Mouse (Mus musculus) limb, embryonic 12.5 days (tissue): ENCODE results near the gene Prn. TPM values are rescaled to one million over a fixed set of nuclear protein-coding genes. Genes with fewer than 3 reads are reported as not detected.

Experiments used
- ATAC-seq: fragments of 200-750 bp; cut with Nextera tagmentation; 2 replicates; pipeline ENCODE4 v1.8.0; 2017; ENCODE audit warnings: low read depth, moderate TSS enrichment; ENCODE audit not compliant: insufficient number of reproducible peaks, insufficient read depth, low FRiP score, low TSS enrichment
- H3K27ac ChIP-seq: fragments of 300-500 bp; sonication (generic); 2 replicates; pipeline ENCODE4 v1.5.1; 2016; ENCODE audit warnings: mild to moderate bottlenecking, moderate library complexity
- H3K27me3 ChIP-seq: fragments of 300-500 bp; sonication (generic); 2 replicates; pipeline ENCODE4 v1.6.1; 2016; ENCODE audit warnings: mild to moderate bottlenecking, moderate library complexity
- H3K36me3 ChIP-seq: fragments of 300-500 bp; sonication (generic); 2 replicates; pipeline ENCODE4 v1.6.1; 2016; ENCODE audit warnings: mild to moderate bottlenecking, moderate library complexity
- H3K4me1 ChIP-seq: fragments of 300-500 bp; sonication (generic); replicated peaks from 2 replicates; pipeline ENCODE4 v1.6.1; 2016
- H3K4me2 ChIP-seq: fragments of 300-500 bp; sonication (generic); 2 replicates; pipeline ENCODE4 v1.6.1; 2016; ENCODE audit warnings: mild to moderate bottlenecking, moderate library complexity
- H3K4me3 ChIP-seq: fragments of 300-500 bp; sonication (generic); replicated peaks from 2 replicates; pipeline ENCODE4 v1.5.1; 2016; ENCODE audit warnings: mild to moderate bottlenecking
- H3K9ac ChIP-seq: fragments of 300-500 bp; sonication (generic); replicated peaks from 2 replicates; pipeline ENCODE4 v1.6.1; 2016; ENCODE audit warnings: mild to moderate bottlenecking, moderate library complexity
- H3K9me3 ChIP-seq: fragments of 300-500 bp; sonication (generic); 2 replicates; pipeline ENCODE4 v1.6.1; 2016; ENCODE audit warnings: mild to moderate bottlenecking, moderate library complexity
- WGBS: fragments of 180-500 bp; shearing (Covaris S2); methylation state at CpG from one replicate; pipeline ENCODE4 v1.1.7; 2016; 5-methylcytosine and 5-hydroxymethylcytosine counted together
- polyA plus RNA-seq: library from polyadenylated mRNA; unstranded; fragments of >200 nt; fragmentation: Nextera tagmentation; extraction: Ambion mirVana; gene quantifications from 2 replicates; pipeline ENCODE4 v1.2.1, GENCODE M21; 2016

Gene Prn
- polyA plus RNA-seq, 1 experiment from 2014 or later: not detected

DNA sequence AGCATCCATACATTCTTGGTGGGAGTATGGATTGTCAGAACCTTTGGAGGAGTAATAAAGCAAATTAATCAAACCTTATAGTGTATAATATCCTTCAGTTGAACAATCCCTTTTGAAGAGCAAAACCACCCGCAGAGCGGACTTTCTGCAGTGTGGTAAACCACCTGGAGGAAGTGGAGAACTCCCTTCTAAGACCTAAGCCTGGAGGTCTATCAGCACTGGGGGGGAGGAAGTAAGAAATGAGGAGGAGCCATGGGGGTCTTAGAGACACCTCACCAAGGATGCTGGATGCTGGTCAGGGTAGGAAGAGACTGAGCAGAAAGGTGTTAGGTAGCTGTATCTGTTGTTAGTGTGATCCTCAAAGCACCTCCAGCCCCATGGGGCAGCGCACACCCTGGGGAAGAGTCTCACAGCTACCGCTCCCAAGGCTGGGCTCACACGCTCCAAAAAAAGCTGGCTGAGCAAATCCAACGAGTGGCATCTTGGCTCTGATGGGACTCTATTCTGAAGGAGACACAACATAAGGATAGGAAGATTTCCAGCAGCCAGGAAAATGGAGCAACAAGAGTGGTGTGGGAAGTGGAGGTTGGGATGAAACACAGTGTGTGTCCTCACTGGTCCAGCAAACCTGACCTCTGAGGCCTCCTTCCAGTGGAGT lies 23.1 kb upstream of the Prn start:
- Histone ChIP-seq H3K9ac (no peak overlapping the region), H3K9me3 (no peaks in the 10 kb centered on the region), H3K27ac (no peak overlapping the region), H3K27me3 (no peaks in the 10 kb centered on the region), H3K4me3 (no peak overlapping the region), H3K36me3 (no peaks in the 10 kb centered on the region), H3K4me2 (no peak overlapping the region), H3K4me1 (peaks cover 11% of the 10 kb centered on the region)
- no peak for ATAC-seq
- 87% methylated on average over 6 of the region's 6 CpGs for WGBS

DNA sequence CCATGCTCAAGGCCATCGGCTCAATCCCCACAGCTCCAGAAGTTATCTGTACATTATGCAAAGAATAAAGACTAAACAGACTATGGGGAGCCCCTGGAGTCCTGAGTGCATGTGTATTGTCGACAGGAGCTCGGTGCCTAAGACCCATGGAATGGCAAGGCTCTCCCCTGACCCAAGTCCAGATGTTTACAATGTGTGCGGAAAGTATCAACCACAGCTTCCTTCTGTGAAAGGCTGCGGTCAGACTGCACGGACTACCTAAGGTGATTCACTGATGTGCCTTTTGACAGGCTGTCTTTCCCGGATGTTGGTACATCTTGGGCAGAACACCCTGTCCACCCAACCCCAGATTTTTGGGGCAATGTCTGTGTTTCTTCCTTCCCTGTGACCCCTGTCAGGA lies 21.5 kb upstream of the Prn start:
- 70% methylated on average over 7 of the region's 7 CpGs for WGBS
- Histone ChIP-seq H3K4me3 (no peak overlapping the region), H3K9ac (no peak overlapping the region), H3K36me3 (no peaks in the 10 kb centered on the region), H3K9me3 (no peaks in the 10 kb centered on the region), H3K27me3 (no peaks in the 10 kb centered on the region), H3K4me1 (peaks cover 14% of the 10 kb centered on the region), H3K27ac (no peak overlapping the region), H3K4me2 (no peak overlapping the region)
- no peak for ATAC-seq

DNA sequence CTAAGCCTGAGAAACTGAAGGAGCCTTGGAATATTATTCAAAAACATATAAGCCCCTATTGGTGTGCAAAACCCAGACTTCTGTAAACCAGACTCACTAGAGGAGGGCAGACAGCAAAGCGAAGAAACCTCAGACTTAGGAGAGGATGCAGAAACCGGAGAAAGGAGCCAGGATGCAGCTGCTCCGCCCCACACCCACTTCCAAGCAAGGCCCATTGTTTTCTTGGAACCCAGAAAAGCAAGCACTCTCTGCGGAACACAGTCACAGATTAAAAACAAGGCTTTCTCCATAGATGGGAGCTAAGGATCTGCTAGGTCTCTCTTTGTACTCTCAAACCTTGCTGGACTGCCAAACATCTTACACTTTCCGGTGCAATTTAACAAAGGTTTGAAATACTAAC lies 17.2 kb upstream of the Prn start:
- no peak overlapping the region for H3K4me2 ChIP-seq
- H3K4me3 ChIP-seq: no peak overlapping the region
- no peaks in the 10 kb centered on the region for H3K9me3 ChIP-seq
- H3K4me1 ChIP-seq: peaks cover 14% of the 10 kb centered on the region
- H3K27ac ChIP-seq: no peak overlapping the region
- no peaks in the 10 kb centered on the region for H3K36me3 ChIP-seq
- H3K9ac ChIP-seq: no peak overlapping the region
- H3K27me3 ChIP-seq: no peaks in the 10 kb centered on the region
- ATAC-seq: no peak
- 57% methylated on average over 5 of the region's 5 CpGs for WGBS

DNA sequence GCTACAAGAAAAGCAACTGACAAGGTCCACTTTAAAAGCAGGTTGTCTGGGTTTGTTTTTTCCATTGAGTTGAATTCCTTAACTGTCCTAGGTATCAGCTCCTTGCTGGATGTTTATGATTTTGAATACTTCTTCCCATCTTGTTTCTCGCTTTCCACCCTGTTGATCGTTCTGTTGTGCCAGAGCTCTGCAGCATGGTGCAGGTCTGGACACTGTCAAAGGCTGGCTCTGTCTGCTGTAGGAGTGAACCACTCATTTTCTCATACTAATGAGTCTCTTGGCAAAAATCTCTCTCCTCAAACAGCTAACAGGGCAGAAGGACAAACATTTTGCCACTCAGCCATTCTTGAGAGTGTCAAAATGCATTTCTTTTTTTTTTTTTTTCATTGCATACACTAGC lies 14.7 kb upstream of the Prn start:
- H3K4me2 ChIP-seq: no peak overlapping the region
- WGBS: 43% methylated on average over 2 of the region's 2 CpGs
- H3K27ac ChIP-seq: no peak overlapping the region
- no peak overlapping the region for H3K4me3 ChIP-seq
- H3K4me1 ChIP-seq: 0 out of 2 replicates have a peak, but pooled peaks cover 3% of the 10 kb centered on the region
- H3K27me3 ChIP-seq: no peaks in the 10 kb centered on the region
- no peaks in the 10 kb centered on the region for H3K9me3 ChIP-seq
- H3K9ac ChIP-seq: no peak overlapping the region
- no peaks in the 10 kb centered on the region for H3K36me3 ChIP-seq
- ATAC-seq: no peak

DNA sequence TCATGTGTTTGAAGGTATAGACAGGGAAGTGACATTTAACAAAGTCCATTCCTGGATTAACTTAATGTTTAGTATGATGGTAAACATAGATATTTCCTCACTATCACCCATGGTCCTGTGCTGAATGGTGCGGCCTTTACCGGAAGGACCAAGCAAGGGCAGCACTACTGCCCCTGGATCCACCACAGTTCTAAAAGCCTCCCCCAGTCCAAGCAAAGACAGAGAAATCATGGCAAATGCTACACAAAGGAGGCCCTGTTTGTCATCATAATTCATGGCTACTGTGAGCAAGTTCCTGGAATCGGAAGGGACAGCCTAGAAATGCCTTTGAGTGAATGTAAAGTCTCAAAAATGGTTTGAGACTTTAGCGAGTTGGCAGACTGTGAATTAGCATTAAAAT lies 13.7 kb upstream of the Prn start:
- ATAC-seq: no peak
- Histone ChIP-seq H3K4me2 (no peak overlapping the region), H3K9me3 (no peaks in the 10 kb centered on the region), H3K9ac (no peak overlapping the region), H3K4me1 (0 out of 2 replicates have a peak, but pooled peaks cover 3% of the 10 kb centered on the region), H3K36me3 (no peaks in the 10 kb centered on the region), H3K4me3 (no peak overlapping the region), H3K27me3 (no peaks in the 10 kb centered on the region), H3K27ac (no peak overlapping the region)
- 97% methylated on average over 4 of the region's 4 CpGs for WGBS

DNA sequence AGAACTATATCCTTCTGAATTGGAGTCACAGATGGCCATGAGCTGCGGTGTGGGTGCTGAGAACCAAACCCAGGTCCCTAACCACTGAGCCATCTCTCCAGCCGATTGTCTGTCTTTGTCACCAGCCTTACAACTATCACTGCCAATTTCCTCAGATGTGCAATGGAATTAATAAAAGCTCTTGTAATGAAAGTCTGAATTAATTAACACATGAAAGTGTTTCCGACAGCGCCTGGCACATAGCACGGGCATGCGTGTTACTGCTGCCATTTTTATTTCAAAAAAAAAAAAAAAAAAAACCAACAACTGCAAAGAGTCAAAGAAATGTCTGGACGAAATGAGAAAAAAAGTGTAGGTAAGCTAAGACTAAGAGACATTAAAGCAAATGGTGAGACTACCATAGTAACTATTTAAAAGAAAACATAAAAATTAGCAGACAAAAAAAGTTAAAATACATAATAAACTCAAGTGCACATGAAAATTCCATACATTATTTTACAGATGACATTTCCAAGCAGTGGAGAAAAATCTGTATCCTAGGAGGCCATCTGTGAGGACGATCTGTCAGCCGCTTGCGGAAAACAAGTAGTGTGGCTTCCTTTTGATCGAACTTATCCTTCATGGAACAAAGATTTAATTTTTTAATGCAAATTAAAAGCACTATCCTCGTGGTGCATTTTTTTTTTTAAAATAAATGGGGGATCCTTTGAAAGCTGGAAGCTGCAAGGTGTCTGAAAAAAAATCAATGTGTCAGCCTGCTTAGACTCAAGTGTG lies 12.2 kb upstream of the Prn start:
- 0 out of 2 replicates have a peak, but pooled peaks cover 1% of the 10 kb centered on the region for H3K4me1 ChIP-seq
- WGBS: 90% methylated on average over 12 of the region's 12 CpGs
- no peak overlapping the region for H3K9ac ChIP-seq
- no peaks in the 10 kb centered on the region for H3K27me3 ChIP-seq
- no peak overlapping the region for H3K27ac ChIP-seq
- H3K9me3 ChIP-seq: no peaks in the 10 kb centered on the region
- ATAC-seq: no peak
- H3K36me3 ChIP-seq: no peaks in the 10 kb centered on the region
- no peak overlapping the region for H3K4me2 ChIP-seq
- H3K4me3 ChIP-seq: no peak overlapping the region

DNA sequence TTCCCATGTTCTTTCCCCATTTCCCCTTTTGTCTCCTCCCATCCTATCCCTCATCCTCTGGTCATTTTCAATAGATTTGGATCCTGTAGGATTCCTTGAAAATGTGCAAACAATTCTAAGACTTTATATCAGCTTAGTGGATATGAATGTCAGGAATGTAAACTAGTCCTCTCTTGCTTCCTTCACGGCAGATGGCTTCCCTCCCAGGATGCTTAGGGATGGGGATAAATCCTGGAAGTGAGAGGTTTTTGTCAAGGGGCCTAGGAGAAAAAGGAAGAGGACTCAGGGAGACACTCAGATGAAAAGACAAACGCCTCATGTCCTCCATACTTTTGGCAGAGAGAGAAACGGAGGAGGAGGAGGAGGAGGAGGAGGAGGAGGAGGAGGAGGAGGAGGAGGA lies 7.3 kb upstream of the Prn start:
- H3K4me2 ChIP-seq: no peak overlapping the region
- no peaks in the 10 kb centered on the region for H3K9me3 ChIP-seq
- H3K27ac ChIP-seq: no peak overlapping the region
- no peaks in the 10 kb centered on the region for H3K4me1 ChIP-seq
- ATAC-seq: no peak
- WGBS: 22% methylated on average over 3 of the region's 3 CpGs
- no peak overlapping the region for H3K9ac ChIP-seq
- H3K36me3 ChIP-seq: no peaks in the 10 kb centered on the region
- no peaks in the 10 kb centered on the region for H3K27me3 ChIP-seq
- H3K4me3 ChIP-seq: no peak overlapping the region

DNA sequence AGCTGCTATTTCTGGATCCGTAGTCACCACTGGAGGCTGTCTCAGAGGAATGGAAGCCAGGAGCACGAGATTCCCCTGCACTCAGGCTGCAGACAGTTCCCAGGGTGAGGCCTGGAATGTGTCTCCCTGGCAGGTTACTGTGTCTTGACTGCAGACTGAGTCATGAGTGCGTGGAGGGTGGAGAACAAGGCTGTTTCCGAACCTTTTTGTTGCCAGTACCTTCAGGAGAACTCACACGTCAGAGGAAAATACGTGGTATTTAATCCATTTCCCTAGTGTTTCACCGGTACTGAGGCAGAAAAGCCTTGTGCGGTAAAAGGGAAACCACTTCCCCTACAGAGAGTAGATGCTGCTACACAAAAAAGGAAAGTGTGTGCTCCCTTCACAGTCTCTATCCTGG lies 6.9 kb upstream of the Prn start:
- H3K36me3 ChIP-seq: no peaks in the 10 kb centered on the region
- WGBS: 35% methylated on average over 8 of the region's 8 CpGs
- no peak overlapping the region for H3K27ac ChIP-seq
- H3K27me3 ChIP-seq: no peaks in the 10 kb centered on the region
- no peak overlapping the region for H3K9ac ChIP-seq
- H3K4me1 ChIP-seq: no peaks in the 10 kb centered on the region
- H3K4me2 ChIP-seq: no peak overlapping the region
- no peaks in the 10 kb centered on the region for H3K9me3 ChIP-seq
- no peak overlapping the region for H3K4me3 ChIP-seq
- ATAC-seq: no peak

DNA sequence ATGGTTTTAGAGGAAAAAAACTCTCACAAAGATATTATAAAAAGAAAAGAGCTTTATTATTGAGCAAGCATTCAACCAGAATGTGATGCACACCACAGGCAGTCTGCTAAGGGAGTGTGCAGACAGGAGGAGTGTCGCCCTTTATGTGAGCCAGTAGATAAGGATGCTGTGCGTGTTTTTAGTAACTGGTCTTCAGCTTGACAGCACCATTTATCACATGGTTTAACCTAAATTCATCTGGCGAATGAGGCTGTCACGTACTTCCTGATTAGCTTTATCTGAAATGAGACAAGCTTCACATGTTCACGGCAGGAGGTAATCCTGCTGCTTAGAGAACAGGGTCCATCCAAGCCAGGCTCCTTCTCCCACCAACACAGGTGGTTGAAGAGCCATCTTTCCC lies 4.7 kb upstream of the Prn start:
- Histone ChIP-seq H3K36me3 (no peaks in the 10 kb centered on the region), H3K4me2 (no peak overlapping the region), H3K9me3 (no peaks in the 10 kb centered on the region), H3K27ac (no peak overlapping the region), H3K27me3 (0 out of 2 replicates have a peak, but pooled peaks cover 8% of the 10 kb centered on the region), H3K4me1 (peaks cover under 1% of the 10 kb centered on the region; the same call in 1 of the 2 replicates), H3K9ac (no peak overlapping the region), H3K4me3 (no peak overlapping the region)
- WGBS: 68% methylated on average over 5 of the region's 5 CpGs
- ATAC-seq: no peak

DNA sequence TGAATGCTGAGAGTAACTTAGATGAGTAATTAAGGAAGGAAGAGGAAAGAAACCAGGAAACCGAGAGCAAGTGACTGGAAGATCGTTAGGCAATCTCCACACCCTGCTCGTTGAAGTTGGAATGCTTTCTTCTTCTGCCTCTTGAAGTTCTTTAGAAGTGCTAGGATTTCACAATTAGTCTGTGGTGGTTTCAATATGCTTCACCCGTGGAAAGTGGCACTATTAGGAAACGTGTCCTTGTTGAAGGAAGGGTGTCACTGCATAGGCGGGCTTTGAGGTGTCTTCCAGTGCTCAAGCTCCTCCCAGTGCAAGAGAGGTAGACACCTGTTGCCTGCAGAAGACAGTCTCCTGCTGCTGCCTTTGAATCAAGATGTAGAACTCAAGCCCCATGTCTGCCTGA lies 4.0 kb upstream of the Prn start:
- Histone ChIP-seq H3K9ac (no peak overlapping the region), H3K4me3 (no peak overlapping the region), H3K36me3 (no peaks in the 10 kb centered on the region), H3K27ac (no peak overlapping the region), H3K27me3 (0 out of 2 replicates have a peak, but pooled peaks cover 8% of the 10 kb centered on the region), H3K4me2 (no peak overlapping the region), H3K4me1 (peaks cover 8% of the 10 kb centered on the region), H3K9me3 (no peaks in the 10 kb centered on the region)
- 47% methylated on average over 6 of the region's 6 CpGs for WGBS
- ATAC-seq: no peak

DNA sequence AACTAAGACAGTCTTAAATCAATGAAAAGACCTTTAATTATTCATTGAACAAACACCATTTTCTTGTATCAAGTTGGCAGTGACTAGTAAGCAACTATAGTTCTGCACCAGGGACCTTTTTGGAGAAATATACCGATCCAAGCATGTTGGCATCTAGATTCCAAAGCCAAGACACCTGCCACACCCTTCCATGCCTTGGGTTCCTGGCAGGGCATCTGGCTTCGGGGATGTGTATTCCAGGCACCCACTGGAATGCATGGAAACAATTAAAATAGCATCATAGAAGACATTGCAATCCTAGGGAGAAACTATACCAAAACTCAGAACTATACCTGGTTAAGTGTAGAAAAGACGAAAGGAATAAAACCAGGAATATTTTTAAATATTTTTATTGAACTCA lies 3.5 kb upstream of the Prn start:
- H3K4me2 ChIP-seq: no peak overlapping the region
- no peaks in the 10 kb centered on the region for H3K9me3 ChIP-seq
- H3K27ac ChIP-seq: no peak overlapping the region
- no peak overlapping the region for H3K4me3 ChIP-seq
- H3K36me3 ChIP-seq: no peaks in the 10 kb centered on the region
- WGBS: 78% methylated on average over 3 of the region's 3 CpGs
- ATAC-seq: no peak
- peaks cover 13% of the 10 kb centered on the region for H3K4me1 ChIP-seq
- 0 out of 2 replicates have a peak, but pooled peaks cover 8% of the 10 kb centered on the region for H3K27me3 ChIP-seq
- H3K9ac ChIP-seq: no peak overlapping the region
